Mouse (Mus musculus): ENCODE results near the gene Gpn3. TPM values are rescaled to one million over a fixed set of nuclear protein-coding genes. Genes with fewer than 3 reads are reported as not detected.
A peak's percentile ranks its signal among the peaks of the same experiment; 100 is the strongest.

Gpn3 gene
- total and polyA plus RNA-seq, 3 experiments = 61.4 to 96.1 (median 74.6) TPM

DNA sequence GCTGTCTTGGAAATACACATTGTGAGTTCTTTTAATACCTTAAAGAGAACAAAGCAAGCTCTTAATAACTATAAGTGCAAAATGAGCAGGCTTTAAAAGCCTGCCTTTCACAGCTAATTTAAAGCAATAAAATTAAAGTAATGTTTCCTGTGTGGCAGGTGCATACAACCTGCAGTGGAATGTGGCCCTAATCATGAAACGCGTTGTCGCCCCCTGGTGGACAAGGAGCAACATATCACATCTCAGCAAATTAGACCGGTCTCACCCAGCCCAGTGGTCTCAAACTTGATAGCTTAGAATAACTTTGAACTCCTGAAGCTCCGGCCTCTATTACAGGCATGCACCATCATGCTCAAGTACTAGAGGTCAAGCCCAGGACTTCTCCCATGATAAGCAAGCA lies 27.4 kb upstream of the Gpn3 start:
- dilution Hi-C loops (cut with MboI; ENCODE audit: extremely low pct_ligation_motif_present, extremely low pct_unique_long_range_greater_than_20kb, low sequenced_read_pairs) = no loop called here

DNA sequence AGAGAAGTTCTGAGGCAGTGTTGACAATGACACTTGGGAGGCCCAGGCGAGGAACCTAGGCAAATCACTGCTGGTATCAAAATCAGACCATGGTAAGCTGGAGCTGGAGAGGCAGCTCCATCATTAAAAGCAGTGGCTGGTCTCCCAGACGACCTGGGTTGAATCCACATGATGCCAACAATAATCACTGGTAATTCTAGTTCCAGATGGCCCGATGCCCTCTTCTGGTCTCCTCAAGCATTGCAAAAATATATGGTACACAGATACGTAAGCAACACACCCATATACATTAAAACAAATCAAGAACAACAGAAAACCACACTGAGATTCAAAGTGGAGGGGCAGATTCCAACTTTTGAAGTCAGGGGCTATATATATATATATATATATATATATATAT lies 25.9 kb upstream of the Gpn3 start:
- no peaks in the 10 kb centered on the region for H3K79me2 ChIP-seq (replicated peaks; ENCODE audit: control insufficient read depth, extremely low read depth, insufficient read depth, poor library complexity, severe bottlenecking)
- H3K27ac ChIP-seq (ENCODE audit: insufficient read depth, low read depth) = no peak overlapping the region
- no peak for DNase-seq (ENCODE audit: extremely low read depth)
- H3K4me1 ChIP-seq (ENCODE audit: control insufficient read depth in 1 of 2, insufficient read depth in 2 of 2) = no peaks in the 10 kb centered on the region
- H3K9me3 ChIP-seq (replicated peaks; ENCODE audit: low read length) = peaks cover 9% of the 10 kb centered on the region
- dilution Hi-C loops (cut with MboI; ENCODE audit: extremely low pct_ligation_motif_present, extremely low pct_unique_long_range_greater_than_20kb, low sequenced_read_pairs) = no loop called here
- in situ Hi-C loops (cut with MboI; ENCODE audit: low pct_ligation_motif_present, low pct_unique_long_range_greater_than_20kb, low sequenced_read_pairs) = no loop called here
- no peaks in the 10 kb centered on the region for H3K27me3 ChIP-seq (replicated peaks)
- H3K36me3 ChIP-seq (replicated peaks in 1 of 2; ENCODE audit: control insufficient read depth in 1 of 2, insufficient read depth in 1 of 2, low read length in 1 of 2) = peaks cover 3 to 40% of the 10 kb centered on the region in 2 experiments
- H3K4me2 ChIP-seq (ENCODE audit: insufficient read depth, low read depth, poor library complexity, severe bottlenecking) = no peak overlapping the region
- no peak overlapping the region for H3K4me3 ChIP-seq (replicated peaks in 1 of 3; ENCODE audit: low read depth in 2 of 3, low read length in 2 of 3, poor library complexity in 1 of 3)
- TF ChIP-seq MEF2A (IDR thresholded peaks at IDR 0.05; ENCODE audit: borderline replicate concordance, low read depth, low read length) (no peak), EP300 (IDR thresholded peaks at IDR 0.05; ENCODE audit: low read length) (no peak), CTCF (conservative IDR thresholded peaks at IDR 0.05 in 1 of 2, IDR thresholded peaks at IDR 0.05 in 1 of 2; ENCODE audit: low read depth in 2 of 2, low read length in 2 of 2) (0 out of 4 replicates have a peak, but pooled peaks of 1 of the 2 experiments have one; percentile 16), ZKSCAN1 (IDR thresholded peaks at IDR 0.05; ENCODE audit: borderline replicate concordance, low read depth, low read length) (no peak), ZMIZ1 (IDR thresholded peaks at IDR 0.05; ENCODE audit: low read depth, low read length) (no peak)
- H3K9ac ChIP-seq (ENCODE audit: insufficient read depth, low read depth) = no peak overlapping the region

More for the DNA sequence above, 27.4 kb upstream of the Gpn3 start:
- no peaks in the 10 kb centered on the region for H3K79me2 ChIP-seq (replicated peaks; ENCODE audit: control insufficient read depth, extremely low read depth, insufficient read depth, poor library complexity, severe bottlenecking)
- H3K4me3 ChIP-seq (replicated peaks in 1 of 3; ENCODE audit: low read depth in 2 of 3, low read length in 2 of 3, poor library complexity in 1 of 3) = no peak overlapping the region
- in situ Hi-C loops (cut with MboI; ENCODE audit: low pct_ligation_motif_present, low pct_unique_long_range_greater_than_20kb, low sequenced_read_pairs) = no loop called here
- peak; percentile 78 for DNase-seq (ENCODE audit: extremely low read depth)
- no peak overlapping the region for H3K4me2 ChIP-seq (ENCODE audit: insufficient read depth, low read depth, poor library complexity, severe bottlenecking)
- no peak overlapping the region for H3K27ac ChIP-seq (ENCODE audit: insufficient read depth, low read depth)
- peaks cover 3 to 49% of the 10 kb centered on the region in 2 experiments for H3K36me3 ChIP-seq (replicated peaks in 1 of 2; ENCODE audit: control insufficient read depth in 1 of 2, insufficient read depth in 1 of 2, low read length in 1 of 2)
- H3K9me3 ChIP-seq (replicated peaks; ENCODE audit: low read length) = peaks cover 12% of the 10 kb centered on the region
- peak; percentile 95 for TF ChIP-seq SMC3 (IDR thresholded peaks at IDR 0.05; ENCODE audit: low read depth, low read length)
- no peak for TF ChIP-seq ELF1 (IDR thresholded peaks at IDR 0.05; ENCODE audit: low read depth, low read length)
- no peak for TF ChIP-seq CHD2 (IDR thresholded peaks at IDR 0.05; ENCODE audit: low read length)
- TF ChIP-seq RAD21 (IDR thresholded peaks at IDR 0.05; ENCODE audit: low read depth, low read length) = peak; percentile 88
- peak; percentile 83 to 94 for TF ChIP-seq CTCF (conservative IDR thresholded peaks at IDR 0.05 in 1 of 2, IDR thresholded peaks at IDR 0.05 in 1 of 2; ENCODE audit: low read depth in 2 of 2, low read length in 2 of 2)
- peak; percentile 78 for TF ChIP-seq ZC3H11A (IDR thresholded peaks at IDR 0.05; ENCODE audit: low read depth, low read length)
- no peaks in the 10 kb centered on the region for H3K27me3 ChIP-seq (replicated peaks)
- no peaks in the 10 kb centered on the region for H3K4me1 ChIP-seq (ENCODE audit: control insufficient read depth in 1 of 2, insufficient read depth in 2 of 2)
- H3K9ac ChIP-seq (ENCODE audit: insufficient read depth, low read depth) = no peak overlapping the region

DNA sequence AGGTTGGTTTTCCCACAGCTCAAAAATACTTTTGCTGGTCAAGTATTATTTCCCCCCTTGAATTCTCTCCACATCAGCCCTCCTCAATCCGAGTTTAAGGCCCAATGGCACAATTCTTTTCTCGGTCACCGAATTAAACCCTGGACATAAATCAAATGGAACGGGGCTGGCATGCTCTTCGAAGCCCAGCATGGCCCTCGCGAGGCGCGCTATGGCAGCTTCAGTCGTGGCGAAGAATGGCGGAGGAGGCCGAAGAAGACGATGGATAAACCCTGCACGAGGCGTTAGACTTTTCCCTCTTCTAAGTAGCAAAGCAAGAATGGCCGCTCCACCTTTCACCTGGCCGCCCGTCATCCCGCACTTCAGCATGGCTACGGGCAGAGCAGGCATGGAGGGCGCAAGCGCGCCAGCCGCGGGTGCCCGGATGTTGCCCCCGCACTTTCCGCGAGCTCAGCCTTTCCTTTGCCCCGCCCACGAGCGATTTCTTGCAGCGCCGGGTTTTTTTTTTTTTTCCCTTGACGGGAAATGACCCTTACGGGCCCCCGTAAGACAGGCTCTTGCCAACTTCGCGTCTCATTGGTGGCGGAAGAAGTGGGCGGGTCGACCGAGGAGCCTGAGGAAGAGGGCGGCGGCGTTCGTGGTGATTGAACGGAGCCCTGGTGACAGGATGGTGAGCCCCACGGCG lies 17.7 kb upstream of the Gpn3 start, which contains the start of the genes Rad9b and Vps29:
TSS of gene Rad9b (minus strand) at position 427 of the 685 bp plus-strand sequence.
TSS of gene Vps29 (plus strand) at position 563 of the 685 bp plus-strand sequence.
- Histone ChIP-seq H3K27ac (ENCODE audit: insufficient read depth, low read depth) (peak within 1 kb of the TSS; percentile 32; the same call in 1 of the 2 replicates), H3K79me2 (replicated peaks; ENCODE audit: control insufficient read depth, extremely low read depth, insufficient read depth, poor library complexity, severe bottlenecking) (peaks cover 8% of the 10 kb centered on the region), H3K9ac (ENCODE audit: insufficient read depth, low read depth) (peak within 1 kb of the TSS; percentile 70), H3K4me2 (ENCODE audit: insufficient read depth, low read depth, poor library complexity, severe bottlenecking) (peak within 1 kb of the TSS; percentile 72), H3K27me3 (replicated peaks) (no peaks in the 10 kb centered on the region), H3K36me3 (replicated peaks in 1 of 2; ENCODE audit: control insufficient read depth in 1 of 2, insufficient read depth in 1 of 2, low read length in 1 of 2) (peaks cover 1 to 27% of the 10 kb centered on the region in 2 experiments), H3K4me3 (replicated peaks in 1 of 3; ENCODE audit: low read depth in 2 of 3, low read length in 2 of 3, poor library complexity in 1 of 3) (peak within 1 kb of the TSS; percentile 76 to 98 (median 94)), H3K9me3 (replicated peaks; ENCODE audit: low read length) (no peaks in the 10 kb centered on the region), H3K4me1 (ENCODE audit: control insufficient read depth in 1 of 2, insufficient read depth in 2 of 2) (peaks cover 3 to 26% of the 10 kb centered on the region in 2 experiments)
- DNase-seq (ENCODE audit: extremely low read depth) = peak; percentile 99
- in situ Hi-C loops (cut with MboI; ENCODE audit: low pct_ligation_motif_present, low pct_unique_long_range_greater_than_20kb, low sequenced_read_pairs) = no loop called here
- dilution Hi-C loops (cut with MboI; ENCODE audit: extremely low pct_ligation_motif_present, extremely low pct_unique_long_range_greater_than_20kb, low sequenced_read_pairs) = no loop called here
- TF ChIP-seq EP300 (IDR thresholded peaks at IDR 0.05; ENCODE audit: low read length) (no peak), SMC3 (IDR thresholded peaks at IDR 0.05; ENCODE audit: low read depth, low read length) (no peak), MXI1 (IDR thresholded peaks at IDR 0.05; ENCODE audit: low read depth, low read length) (peak; percentile 84), MEF2A (IDR thresholded peaks at IDR 0.05; ENCODE audit: borderline replicate concordance, low read depth, low read length) (peak; percentile 72), E2F4 (IDR thresholded peaks at IDR 0.05; ENCODE audit: insufficient replicate concordance, low read depth, low read length) (peak; percentile 77; the same call in 1 of the 2 replicates), MAX (IDR thresholded peaks at IDR 0.05; ENCODE audit: low read length) (peak; percentile 92), UBTF (IDR thresholded peaks at IDR 0.05; ENCODE audit: low read depth, low read length) (no peak; the same call in none of the 2 replicates), BHLHE40 (IDR thresholded peaks at IDR 0.05; ENCODE audit: low read depth, low read length) (no peak), ZNF384 (IDR thresholded peaks at IDR 0.05; ENCODE audit: low read depth, low read length) (peak; percentile 100), USF2 (conservative IDR thresholded peaks at IDR 0.05; ENCODE audit: low read depth, low read length) (no peak), MYC (IDR thresholded peaks at IDR 0.05; ENCODE audit: low read depth, low read length) (peak; percentile 80), NRF1 (IDR thresholded peaks at IDR 0.05; ENCODE audit: low read depth, low read length) (peak; percentile 85), JUND (conservative IDR thresholded peaks at IDR 0.05; ENCODE audit: low read depth, low read length) (no peak), ZC3H11A (IDR thresholded peaks at IDR 0.05; ENCODE audit: low read depth, low read length) (no peak), ZMIZ1 (IDR thresholded peaks at IDR 0.05; ENCODE audit: low read depth, low read length) (peak; percentile 66; the same call in 1 of the 2 replicates), TBP (conservative IDR thresholded peaks at IDR 0.05; ENCODE audit: low read depth, low read length) (0 out of 2 replicates have a peak, but pooled peaks have one; percentile 45), TCF12 (IDR thresholded peaks at IDR 0.05; ENCODE audit: low read depth, low read length) (peak; percentile 87), NELFE (IDR thresholded peaks at IDR 0.05; ENCODE audit: low read depth, low read length) (peak; percentile 78; the same call in 1 of the 2 replicates), ELF1 (IDR thresholded peaks at IDR 0.05; ENCODE audit: low read depth, low read length) (peak; percentile 90)
